Mouse (Mus musculus) embryonic fibroblast, embryonic 13.5 days (primary cell): Measurements from ENCODE around the gene Pgf.

Experiments
- CTCF ChIP-seq: IDR thresholded peaks from 2 replicates; pipeline ENCODE4 v1.5.1; 2011; ENCODE audit warnings: mild to moderate bottlenecking, control low read depth, low read length, moderate library complexity, borderline replicate concordance; ENCODE audit not compliant: insufficient read depth
- POLR2A ChIP-seq: IDR thresholded peaks from 2 replicates; pipeline ENCODE4 v1.6.1; 2011; ENCODE audit warnings: low read depth, mild to moderate bottlenecking, control low read depth, low read length, moderate library complexity

DNA sequence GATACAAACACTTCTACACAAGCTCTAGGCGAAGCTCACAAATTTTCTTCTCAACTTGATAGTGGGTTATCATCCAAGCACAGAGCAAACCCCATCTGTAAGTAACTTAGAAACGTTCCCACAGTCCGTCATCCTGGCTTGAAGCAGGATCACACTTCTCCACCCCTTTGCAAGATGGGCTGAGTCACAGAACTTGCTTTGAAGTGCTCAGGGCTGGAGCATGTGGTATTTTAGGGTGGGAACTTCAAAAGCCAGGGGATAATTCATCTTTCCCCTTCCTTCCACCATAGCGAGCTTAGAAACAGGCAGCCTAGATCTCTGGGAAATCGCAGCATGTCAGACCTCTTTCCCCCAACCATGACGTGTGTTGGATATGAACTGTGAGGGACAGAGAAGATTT, 21.3 kb downstream of the Pgf start:
- TF ChIP-seq CTCF, result no peak
- no peak for TF ChIP-seq POLR2A
